Mouse (Mus musculus): ENCODE measurements at regions not wholly inside any gene's neighbourhood (a gene's known extent, or its start where the extent isn't known, plus 50 kb on each side); places are given as distances from the start of the nearest gene placed in this dataset.

DNA sequence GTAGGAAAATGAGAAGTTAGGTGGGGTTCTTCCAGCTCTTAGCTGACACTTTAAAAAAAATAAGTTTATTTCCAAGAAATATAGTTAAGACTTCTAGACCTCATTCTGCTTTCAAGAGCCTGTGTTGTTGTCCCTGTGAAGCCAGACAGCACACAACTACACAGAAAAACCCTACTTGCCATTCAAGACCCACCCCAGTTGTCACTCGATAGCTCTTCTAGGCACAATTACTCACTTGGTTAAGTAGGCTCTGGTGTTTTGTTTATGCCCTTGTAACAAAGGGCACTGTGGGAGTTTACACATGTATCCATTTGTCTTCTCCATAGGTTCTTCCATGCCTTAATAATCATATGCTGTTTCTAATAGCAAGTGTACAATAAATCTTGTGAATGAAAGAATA is 66.5 kb upstream of the Akirin2 start:
- intact Hi-C loops (cut with DNase I): no loop called here

DNA sequence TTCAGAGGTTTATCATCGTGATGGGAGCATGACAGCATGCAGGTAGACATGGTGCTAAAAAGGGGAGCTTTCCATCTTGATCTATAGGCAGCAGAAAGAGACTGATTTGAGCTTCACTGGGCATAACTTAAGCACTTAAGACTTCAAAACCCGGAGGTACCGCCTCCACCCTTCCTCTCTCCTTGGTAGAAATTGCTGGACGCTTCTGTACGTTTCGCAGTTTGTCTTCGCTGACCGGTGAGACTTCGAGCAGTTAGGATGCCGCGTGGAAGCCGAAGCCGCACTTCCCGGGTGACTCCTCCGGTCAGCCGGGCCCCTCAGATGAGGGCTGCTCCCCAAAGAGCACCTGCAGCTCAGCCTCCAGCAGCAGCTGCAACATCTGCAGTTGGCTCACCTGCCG is 65.2 kb upstream of the Akirin2 start:
- intact Hi-C loops (cut with DNase I): no loop called here

GRCm38 (mm10) chr4:34494961-34495723 is 55.6 kb upstream of the Akirin2 start:
- intact Hi-C loops (cut with DNase I): no loop called here

DNA sequence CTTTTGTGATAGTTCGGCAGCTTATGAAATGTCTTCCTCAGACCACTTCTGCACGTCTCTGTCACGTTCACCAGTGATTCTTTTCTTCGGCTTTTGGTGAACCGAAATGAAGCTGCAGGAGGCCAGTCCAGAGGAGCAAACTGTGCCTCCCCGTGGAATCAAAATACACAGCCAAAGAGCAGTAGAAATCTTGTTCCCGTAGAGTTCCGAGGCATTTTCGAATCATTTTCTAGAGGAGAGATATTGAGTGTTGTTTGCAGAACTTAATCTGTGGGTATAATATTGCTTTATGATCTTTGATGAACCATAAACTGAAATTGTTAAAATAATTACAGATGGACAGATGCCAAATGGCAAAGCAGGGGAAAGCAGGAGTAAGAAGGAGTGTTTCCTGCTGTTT is 52.4 kb upstream of the Akirin2 start:
- intact Hi-C loops (cut with DNase I): no loop called here

DNA sequence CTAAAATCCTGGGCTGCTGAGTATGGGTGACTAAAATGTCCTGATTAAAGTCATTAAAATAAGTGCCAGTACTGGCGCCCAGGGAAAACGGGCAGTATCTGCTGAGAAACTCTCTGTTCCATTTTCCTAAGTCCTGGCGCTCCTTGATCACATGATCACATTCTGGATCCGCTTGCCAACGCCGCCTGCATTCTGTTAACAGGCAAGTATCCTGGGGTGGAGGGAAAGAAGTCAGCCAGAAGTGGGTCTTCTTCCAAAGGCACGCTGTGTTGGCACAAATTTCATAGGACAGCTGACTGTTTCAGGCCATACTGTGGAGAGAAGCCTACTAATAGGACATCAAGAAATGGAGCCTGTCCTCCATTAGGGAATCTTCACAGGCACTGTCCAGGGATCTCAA is 52.0 kb upstream of the Akirin2 start:
- intact Hi-C loops (cut with DNase I): no loop called here

DNA sequence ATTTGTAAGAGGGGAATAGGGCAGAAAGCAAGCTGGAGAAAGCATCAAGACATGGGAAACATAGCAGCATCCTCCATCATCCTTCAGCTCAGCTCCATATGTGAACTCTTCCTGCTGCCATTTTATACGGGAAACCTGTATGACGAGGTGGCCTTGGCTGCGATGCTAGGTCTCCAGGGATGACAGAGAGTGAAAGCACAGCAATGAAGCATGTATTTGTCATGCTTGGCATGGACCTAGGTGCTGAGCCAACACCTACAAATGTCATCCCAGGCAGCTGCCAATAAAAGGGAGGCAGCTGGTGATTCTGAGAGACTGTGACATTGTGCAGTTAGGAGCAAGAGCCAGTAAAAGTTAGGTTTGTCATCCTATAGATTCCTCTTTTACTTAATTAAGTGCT is 51.0 kb upstream of the Akirin2 start:
- intact Hi-C loops (cut with DNase I): no loop called here
